Mouse (Mus musculus): ENCODE results near the gene Igf2bp1. TPM values are rescaled to one million over a fixed set of nuclear protein-coding genes. Genes with fewer than 3 reads are reported as not detected.

Igf2bp1 gene
- polyA plus RNA-seq, 1 experiment from 2014 or later, result 39.3 TPM

- peak overlapping the region; percentile 92 for H3K27ac ChIP-seq (replicated peaks)
- H3K4me2 ChIP-seq, result peak overlapping the region; percentile 86
- H3K27me3 ChIP-seq (replicated peaks), result no peaks in the 10 kb centered on the region
- WGBS, result 67% methylated on average over 8 of the region's 8 CpGs
- no peak for ATAC-seq (ENCODE audit: extremely low read depth, insufficient number of reproducible peaks, low FRiP score, low TSS enrichment)
- H3K36me3 ChIP-seq, result peaks cover 18% of the 10 kb centered on the region
- peak overlapping the region; percentile 73 for H3K9ac ChIP-seq
- H3K4me1 ChIP-seq, result peaks cover 78% of the 10 kb centered on the region
- H3K4me3 ChIP-seq, result no peak overlapping the region
- no peaks in the 10 kb centered on the region for H3K9me3 ChIP-seq
Observed at GRCm38 (mm10) chr11:95989864-95990263, 15.9 kb downstream of the Igf2bp1 start.

GRCm38 (mm10) chr11:95988533-95988932, 17.2 kb downstream of the Igf2bp1 start:
- Histone ChIP-seq H3K9ac (peak overlapping the region; percentile 73), H3K36me3 (peaks cover 7% of the 10 kb centered on the region; the same call in 1 of the 2 replicates), H3K4me1 (peaks cover 80% of the 10 kb centered on the region), H3K4me3 (no peak overlapping the region), H3K9me3 (no peaks in the 10 kb centered on the region), H3K4me2 (peak overlapping the region; percentile 38), H3K27ac (replicated peaks) (peak overlapping the region; percentile 81), H3K27me3 (replicated peaks) (no peaks in the 10 kb centered on the region)
- no peak for ATAC-seq (ENCODE audit: extremely low read depth, insufficient number of reproducible peaks, low FRiP score, low TSS enrichment)
- 23% methylated on average over 9 of the region's 9 CpGs for WGBS

GRCm38 (mm10) chr11:95987854-95988447, 17.8 kb downstream of the Igf2bp1 start:
- Histone ChIP-seq H3K9ac (peak overlapping the region; percentile 73), H3K27ac (replicated peaks) (peak overlapping the region; percentile 81), H3K9me3 (no peaks in the 10 kb centered on the region), H3K36me3 (peaks cover 7% of the 10 kb centered on the region; the same call in 1 of the 2 replicates), H3K4me2 (peak overlapping the region; percentile 38), H3K27me3 (replicated peaks) (no peaks in the 10 kb centered on the region), H3K4me3 (no peak overlapping the region), H3K4me1 (peaks cover 80% of the 10 kb centered on the region)
- no peak for ATAC-seq (ENCODE audit: extremely low read depth, insufficient number of reproducible peaks, low FRiP score, low TSS enrichment)
- 67% methylated on average over 6 of the region's 6 CpGs for WGBS

GRCm38 (mm10) chr11:95982475-95982874, 23.3 kb downstream of the Igf2bp1 start:
- Histone ChIP-seq H3K27me3 (replicated peaks) (no peaks in the 10 kb centered on the region), H3K4me3 (peak overlapping the region; percentile 35), H3K9ac (peak overlapping the region; percentile 69), H3K9me3 (no peaks in the 10 kb centered on the region), H3K4me1 (peaks cover 54% of the 10 kb centered on the region), H3K27ac (replicated peaks) (peak overlapping the region; percentile 81), H3K36me3 (peaks cover 35% of the 10 kb centered on the region), H3K4me2 (peak overlapping the region; percentile 61)
- peak; percentile 59; the same call in 1 of the 2 replicates for ATAC-seq (ENCODE audit: extremely low read depth, insufficient number of reproducible peaks, low FRiP score, low TSS enrichment)
- whole genome bisulfite sequencing, result 7% methylated on average over 1 of the region's 1 CpGs

- Histone ChIP-seq H3K36me3 (peaks cover 37% of the 10 kb centered on the region), H3K4me3 (peak overlapping the region; percentile 35), H3K9ac (peak overlapping the region; percentile 69), H3K4me1 (peaks cover 49% of the 10 kb centered on the region), H3K27ac (replicated peaks) (peak overlapping the region; percentile 81), H3K27me3 (replicated peaks) (no peaks in the 10 kb centered on the region), H3K4me2 (peak overlapping the region; percentile 61), H3K9me3 (no peaks in the 10 kb centered on the region)
- 38% methylated on average over 12 of the region's 12 CpGs for WGBS
- ATAC-seq (ENCODE audit: extremely low read depth, insufficient number of reproducible peaks, low FRiP score, low TSS enrichment), result 0 out of 2 replicates have a peak, but pooled peaks have one; percentile 38
Observed at GRCm38 (mm10) chr11:95981804-95982203, 23.9 kb downstream of the Igf2bp1 start.

GRCm38 (mm10) chr11:95980762-95981418, 24.9 kb downstream of the Igf2bp1 start:
- Histone ChIP-seq H3K4me2 (no peak overlapping the region; the same call in 1 of the 2 replicates), H3K36me3 (peaks cover 43% of the 10 kb centered on the region), H3K9ac (no peak overlapping the region), H3K4me1 (peaks cover 42% of the 10 kb centered on the region), H3K9me3 (no peaks in the 10 kb centered on the region), H3K27ac (replicated peaks) (0 out of 2 replicates have a peak overlapping the region, but pooled peaks have one; percentile 3), H3K4me3 (no peak overlapping the region), H3K27me3 (replicated peaks) (no peaks in the 10 kb centered on the region)
- WGBS, result 72% methylated on average over 8 of the region's 8 CpGs
- ATAC-seq (ENCODE audit: extremely low read depth, insufficient number of reproducible peaks, low FRiP score, low TSS enrichment), result no peak

- H3K9me3 ChIP-seq, result no peaks in the 10 kb centered on the region
- H3K4me3 ChIP-seq, result no peak overlapping the region
- H3K4me2 ChIP-seq, result no peak overlapping the region
- WGBS, result 87% methylated on average over 3 of the region's 3 CpGs
- no peak for ATAC-seq (ENCODE audit: extremely low read depth, insufficient number of reproducible peaks, low FRiP score, low TSS enrichment)
- peaks cover 67% of the 10 kb centered on the region for H3K36me3 ChIP-seq
- H3K4me1 ChIP-seq, result peaks cover 33% of the 10 kb centered on the region
- H3K9ac ChIP-seq, result no peak overlapping the region
- no peaks in the 10 kb centered on the region for H3K27me3 ChIP-seq (replicated peaks)
- no peak overlapping the region for H3K27ac ChIP-seq (replicated peaks)
Observed at GRCm38 (mm10) chr11:95978487-95978886, 27.3 kb downstream of the Igf2bp1 start.

GRCm38 (mm10) chr11:95976290-95976689, 29.4 kb downstream of the Igf2bp1 start:
- no peak for ATAC-seq (ENCODE audit: extremely low read depth, insufficient number of reproducible peaks, low FRiP score, low TSS enrichment)
- Histone ChIP-seq H3K4me3 (no peak overlapping the region), H3K9ac (no peak overlapping the region), H3K4me2 (no peak overlapping the region), H3K27ac (replicated peaks) (no peak overlapping the region), H3K9me3 (no peaks in the 10 kb centered on the region), H3K36me3 (peaks cover 88% of the 10 kb centered on the region), H3K4me1 (peaks cover 11% of the 10 kb centered on the region), H3K27me3 (replicated peaks) (no peaks in the 10 kb centered on the region)
- 90% methylated on average over 2 of the region's 2 CpGs for WGBS

- Histone ChIP-seq H3K27ac (replicated peaks) (no peak overlapping the region), H3K4me3 (no peak overlapping the region), H3K27me3 (replicated peaks) (no peaks in the 10 kb centered on the region), H3K4me1 (peaks cover 8% of the 10 kb centered on the region; the same call in 1 of the 2 replicates), H3K9ac (no peak overlapping the region), H3K9me3 (no peaks in the 10 kb centered on the region), H3K4me2 (no peak overlapping the region), H3K36me3 (peaks cover 89% of the 10 kb centered on the region)
- no peak for ATAC-seq (ENCODE audit: extremely low read depth, insufficient number of reproducible peaks, low FRiP score, low TSS enrichment)
- 88% methylated on average over 5 of the region's 5 CpGs for WGBS
Observed at GRCm38 (mm10) chr11:95975694-95976093, 30.0 kb downstream of the Igf2bp1 start.

- H3K36me3 ChIP-seq, result peaks cover 98% of the 10 kb centered on the region
- ATAC-seq (ENCODE audit: extremely low read depth, insufficient number of reproducible peaks, low FRiP score, low TSS enrichment), result no peak
- H3K9me3 ChIP-seq, result no peaks in the 10 kb centered on the region
- no peaks in the 10 kb centered on the region for H3K27me3 ChIP-seq (replicated peaks)
- no peak overlapping the region for H3K27ac ChIP-seq (replicated peaks)
- H3K9ac ChIP-seq, result no peak overlapping the region
- H3K4me3 ChIP-seq, result no peak overlapping the region
- WGBS, result 65% methylated on average over 6 of the region's 6 CpGs
- no peak overlapping the region for H3K4me2 ChIP-seq
- no peaks in the 10 kb centered on the region for H3K4me1 ChIP-seq
Observed at GRCm38 (mm10) chr11:95973187-95973586, 32.6 kb downstream of the Igf2bp1 start.

GRCm38 (mm10) chr11:95963304-95963703, 42.4 kb downstream of the Igf2bp1 start:
- ATAC-seq (ENCODE audit: extremely low read depth, insufficient number of reproducible peaks, low FRiP score, low TSS enrichment), result no peak
- Histone ChIP-seq H3K9me3 (no peaks in the 10 kb centered on the region), H3K4me3 (no peak overlapping the region), H3K4me1 (no peaks in the 10 kb centered on the region), H3K9ac (no peak overlapping the region), H3K36me3 (peaks cover 97% of the 10 kb centered on the region), H3K27ac (replicated peaks) (no peak overlapping the region), H3K27me3 (replicated peaks) (no peaks in the 10 kb centered on the region), H3K4me2 (no peak overlapping the region)
- WGBS, result 65% methylated on average over 7 of the region's 7 CpGs

Measured in heart, embryonic 13.5 days (tissue).